Mouse (Mus musculus): ENCODE results near the gene Xlr3b.
"Not testable (repeated sequence)": the region's sequence is repeated elsewhere in the genome, so short reads cannot be mapped to it uniquely, and the experiment has no call there.

DNA sequence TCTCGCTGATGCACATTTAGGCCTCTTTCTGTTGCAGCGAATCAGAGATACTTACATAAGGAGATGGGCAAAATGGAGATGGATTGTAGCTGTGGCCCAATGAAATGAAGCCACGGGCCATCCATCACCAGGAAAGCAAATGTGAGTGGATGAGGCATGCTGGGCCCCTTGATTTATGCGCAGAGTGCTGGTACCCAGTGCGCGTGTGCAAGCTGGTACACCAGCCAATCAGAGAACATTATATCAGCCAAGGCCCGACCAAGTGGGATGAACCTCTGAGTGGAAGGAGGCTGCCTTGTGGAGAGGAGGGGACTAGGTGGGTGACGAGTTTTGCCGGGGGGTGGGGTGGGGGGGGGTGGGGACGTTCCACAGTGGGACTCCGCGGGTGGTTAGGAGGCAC is at the start of gene Xlr3b:
- TF ChIP-seq CTCF, EP300 (IDR thresholded peaks at IDR 0.05; ENCODE audit: low read depth): not testable (repeated sequence)
